Mouse (Mus musculus) neural tube, embryonic 11.5 days (tissue): ENCODE measurements at regions not wholly inside any gene's neighbourhood (a gene's known extent, or its start where the extent isn't known, plus 50 kb on each side); places are given as distances from the start of the nearest gene placed in this dataset.
"Not testable (repeated sequence)": the region's sequence is repeated elsewhere in the genome, so short reads cannot be mapped to it uniquely, and the experiment has no call there.

ENCODE experiments used
- ATAC-seq: fragments of 200-750 bp; cut with Nextera tagmentation; 2 replicates; pipeline ENCODE4 v1.8.0; 2017; ENCODE audit warnings: moderate number of reproducible peaks, mild to moderate bottlenecking, moderate TSS enrichment, moderate library complexity; ENCODE audit not compliant: insufficient read depth, low FRiP score, low TSS enrichment
- DNase-seq: peaks from one replicate; pipeline ENCODE4 v3.0.0-alpha.2; 2015; ENCODE audit warnings: low spot score
- H3K27ac ChIP-seq: fragments of 300-500 bp; sonication (generic); 2 replicates; pipeline ENCODE4 v1.5.1; 2014; ENCODE audit warnings: low read depth, mild to moderate bottlenecking, low read length
- H3K27me3 ChIP-seq: fragments of 300-500 bp; sonication (generic); 2 replicates; pipeline ENCODE4 v1.6.1; 2014; ENCODE audit warnings: mild to moderate bottlenecking, low read length, mixed read lengths; ENCODE audit not compliant: control insufficient read depth, insufficient read depth
- H3K36me3 ChIP-seq: fragments of 300-500 bp; sonication (generic); 2 replicates; pipeline ENCODE4 v1.6.1; 2014; ENCODE audit warnings: mild to moderate bottlenecking, low read length, moderate library complexity, mixed read lengths; ENCODE audit not compliant: control insufficient read depth, insufficient read depth
- H3K4me1 ChIP-seq: fragments of 300-500 bp; sonication (generic); 2 replicates; pipeline ENCODE4 v1.6.1; 2014; ENCODE audit warnings: low read length, mixed read lengths; ENCODE audit not compliant: control insufficient read depth, insufficient read depth
- H3K4me2 ChIP-seq: fragments of 300-500 bp; sonication (generic); 2 replicates; pipeline ENCODE4 v1.6.1; 2014; ENCODE audit warnings: low read depth, mild to moderate bottlenecking, moderate library complexity
- H3K4me3 ChIP-seq: fragments of 300-500 bp; sonication (generic); 2 replicates; pipeline ENCODE4 v1.5.1; 2014; ENCODE audit warnings: low read depth, low read length
- H3K9ac ChIP-seq: fragments of 300-500 bp; sonication (generic); 2 replicates; pipeline ENCODE4 v1.6.1; 2014; ENCODE audit warnings: mild to moderate bottlenecking, low read length
- H3K9me3 ChIP-seq: fragments of 300-500 bp; sonication (generic); 2 replicates; pipeline ENCODE4 v1.6.1; 2016; ENCODE audit warnings: low read length; ENCODE audit not compliant: control insufficient read depth
- WGBS: fragments of 180-500 bp; shearing (Covaris S2); extraction: QIAGEN DNeasy Blood & Tissue Kit; methylation state at CpG from one replicate; pipeline ENCODE4 v1.1.7; 2014; 5-methylcytosine and 5-hydroxymethylcytosine counted together

DNA sequence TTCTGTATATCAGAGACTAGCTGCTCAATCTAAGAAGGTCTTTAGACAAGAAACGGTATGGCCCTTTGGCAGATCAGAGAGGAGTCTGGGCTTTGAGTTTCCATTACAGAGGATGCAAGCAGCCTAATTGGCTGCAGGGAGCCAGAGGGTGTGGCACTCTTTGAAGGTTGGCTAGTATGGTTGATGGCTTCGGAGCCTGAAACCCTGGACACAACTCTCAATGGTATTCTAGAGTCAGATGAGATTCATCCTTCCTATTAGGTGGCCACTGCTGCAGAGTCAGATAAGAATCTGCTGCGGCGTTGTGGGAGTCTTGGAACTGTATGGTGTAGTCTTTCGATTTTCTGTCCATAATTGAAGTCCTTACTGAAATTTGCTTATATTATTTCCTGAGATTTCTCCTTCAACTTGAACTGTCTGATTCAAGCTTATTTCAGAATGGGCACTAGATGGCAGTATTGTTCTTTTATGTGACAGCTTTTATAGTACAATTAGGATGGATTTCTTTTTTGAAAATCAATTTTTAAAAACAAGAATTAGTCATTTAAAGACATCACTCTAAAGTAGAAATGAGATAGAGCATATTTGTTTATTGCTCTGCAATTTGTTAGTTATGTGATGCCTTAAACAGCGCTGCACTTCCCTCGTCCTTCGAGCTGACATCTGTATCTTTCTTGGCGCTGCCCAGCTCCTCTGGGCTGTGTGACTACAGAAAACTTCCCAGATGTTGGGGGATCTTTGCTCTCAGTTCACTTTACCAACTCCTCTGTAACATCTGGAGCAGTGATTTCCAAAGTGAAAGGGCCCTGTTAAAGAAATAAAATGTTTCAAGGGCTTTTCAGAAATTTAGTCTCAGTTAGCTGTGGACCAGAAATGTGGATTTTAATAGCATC is 151.0 kb upstream of the Ttc29 start:
- ATAC-seq (no peak), DNase-seq (no peak)
- Histone ChIP-seq H3K4me2 (no peak overlapping the region), H3K27me3 (no peaks in the 10 kb centered on the region), H3K9ac (no peak overlapping the region), H3K4me3 (no peak overlapping the region), H3K9me3 (no peaks in the 10 kb centered on the region), H3K27ac (no peak overlapping the region), H3K4me1 (no peaks in the 10 kb centered on the region), H3K36me3 (no peaks in the 10 kb centered on the region)
- 58% methylated on average over 9 of the region's 9 CpGs for WGBS

DNA sequence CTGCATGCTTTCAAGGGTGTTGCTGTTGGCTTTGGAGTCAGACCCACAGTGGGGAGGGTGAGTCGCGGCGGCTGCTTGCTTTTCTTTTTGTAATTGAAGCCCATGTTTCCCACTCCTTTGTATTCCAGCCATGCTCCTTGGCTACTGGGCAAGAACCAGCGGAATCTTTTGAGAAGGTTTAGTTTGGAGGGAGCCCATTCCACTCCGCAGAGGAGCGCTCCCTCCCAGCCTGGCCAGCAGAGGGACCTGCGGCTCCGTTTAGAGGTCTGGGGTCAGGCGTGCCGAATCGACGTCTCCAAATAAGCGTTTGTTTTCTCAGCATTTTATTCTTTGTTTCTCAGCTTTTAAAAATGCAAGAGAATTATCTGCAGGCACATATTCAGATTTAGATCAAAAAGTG is 149.6 kb upstream of the Ttc29 start:
- Histone ChIP-seq H3K9ac (no peak overlapping the region), H3K4me3 (no peak overlapping the region), H3K9me3 (no peaks in the 10 kb centered on the region), H3K4me1 (no peaks in the 10 kb centered on the region), H3K36me3 (no peaks in the 10 kb centered on the region), H3K4me2 (peak overlapping the region; percentile 38), H3K27ac (no peak overlapping the region), H3K27me3 (0 out of 2 replicates have a peak, but pooled peaks cover 2% of the 10 kb centered on the region)
- 2% methylated on average over 13 of the region's 13 CpGs for WGBS
- peak; percentile 61; the same call in 1 of the 2 replicates for ATAC-seq
- DNase-seq, result peak; percentile 73

DNA sequence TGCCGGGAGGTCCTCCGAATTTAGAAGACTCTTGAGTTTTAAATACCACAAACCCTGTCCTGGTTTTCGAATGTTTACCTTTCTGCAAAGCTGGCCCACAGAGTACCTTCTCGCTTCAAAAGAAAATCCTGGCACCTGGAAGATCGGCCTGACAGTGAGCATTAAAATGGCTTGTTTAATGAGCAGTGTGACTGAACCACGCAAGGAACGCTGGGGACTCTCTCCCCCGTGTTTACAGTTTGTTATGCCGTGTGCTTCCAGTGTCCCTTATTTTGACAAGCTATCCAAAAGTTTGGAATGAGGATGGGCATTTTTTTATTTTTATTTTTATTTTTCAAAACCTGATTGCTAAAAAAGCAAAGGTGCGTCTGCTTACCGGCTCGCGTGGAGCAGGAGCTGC is 148.9 kb upstream of the Ttc29 start:
- ATAC-seq, result no peak
- WGBS, result 44% methylated on average over 13 of the region's 13 CpGs
- H3K9ac ChIP-seq, result no peak overlapping the region

DNA sequence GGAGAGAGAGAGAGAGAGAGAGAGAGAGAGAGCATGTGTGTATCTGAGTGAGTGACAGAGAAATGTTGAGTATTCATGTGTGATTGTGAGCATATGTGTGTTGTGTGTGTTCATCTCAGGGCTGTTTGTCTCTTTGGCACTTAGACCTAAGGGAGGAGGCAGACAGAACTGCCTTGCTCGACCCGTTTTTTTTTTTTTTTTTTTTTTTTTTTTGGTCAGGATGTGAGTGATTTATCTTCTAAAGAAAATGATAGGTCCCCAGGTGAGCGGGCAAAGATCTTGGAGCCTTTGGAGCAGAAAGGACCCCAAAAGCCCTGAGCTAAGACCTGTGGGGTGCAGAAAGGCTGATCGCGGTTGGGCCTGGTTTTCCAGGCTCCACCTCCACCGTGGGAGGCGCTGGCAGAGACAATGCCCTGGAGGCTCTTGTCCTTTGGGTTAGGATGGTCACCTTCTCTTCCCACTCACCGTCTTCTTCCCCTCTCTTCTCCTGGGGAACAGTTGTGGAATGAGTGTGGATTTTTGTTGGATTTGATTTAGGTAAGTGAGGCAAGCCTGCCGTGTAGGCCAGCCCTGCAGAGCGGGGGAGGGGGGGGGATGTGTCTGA is 147.1 kb upstream of the Ttc29 start:
- WGBS, result 34% methylated on average over 10 of the region's 10 CpGs
- peak; percentile 32 for DNase-seq
- Histone ChIP-seq H3K9ac (no peak overlapping the region), H3K9me3 (no peaks in the 10 kb centered on the region), H3K36me3 (no peaks in the 10 kb centered on the region), H3K4me2 (no peak overlapping the region), H3K4me1 (no peaks in the 10 kb centered on the region), H3K4me3 (no peak overlapping the region), H3K27me3 (0 out of 2 replicates have a peak, but pooled peaks cover 2% of the 10 kb centered on the region), H3K27ac (no peak overlapping the region)
- ATAC-seq, result no peak

More for the DNA sequence above, 148.9 kb upstream of the Ttc29 start:
- 0 out of 2 replicates have a peak, but pooled peaks cover 2% of the 10 kb centered on the region for H3K27me3 ChIP-seq
- DNase-seq, result no peak
- H3K4me3 ChIP-seq, result no peak overlapping the region
- H3K9me3 ChIP-seq, result no peaks in the 10 kb centered on the region
- peak overlapping the region; percentile 38 for H3K4me2 ChIP-seq
- no peak overlapping the region for H3K27ac ChIP-seq
- no peaks in the 10 kb centered on the region for H3K36me3 ChIP-seq
- no peaks in the 10 kb centered on the region for H3K4me1 ChIP-seq

DNA sequence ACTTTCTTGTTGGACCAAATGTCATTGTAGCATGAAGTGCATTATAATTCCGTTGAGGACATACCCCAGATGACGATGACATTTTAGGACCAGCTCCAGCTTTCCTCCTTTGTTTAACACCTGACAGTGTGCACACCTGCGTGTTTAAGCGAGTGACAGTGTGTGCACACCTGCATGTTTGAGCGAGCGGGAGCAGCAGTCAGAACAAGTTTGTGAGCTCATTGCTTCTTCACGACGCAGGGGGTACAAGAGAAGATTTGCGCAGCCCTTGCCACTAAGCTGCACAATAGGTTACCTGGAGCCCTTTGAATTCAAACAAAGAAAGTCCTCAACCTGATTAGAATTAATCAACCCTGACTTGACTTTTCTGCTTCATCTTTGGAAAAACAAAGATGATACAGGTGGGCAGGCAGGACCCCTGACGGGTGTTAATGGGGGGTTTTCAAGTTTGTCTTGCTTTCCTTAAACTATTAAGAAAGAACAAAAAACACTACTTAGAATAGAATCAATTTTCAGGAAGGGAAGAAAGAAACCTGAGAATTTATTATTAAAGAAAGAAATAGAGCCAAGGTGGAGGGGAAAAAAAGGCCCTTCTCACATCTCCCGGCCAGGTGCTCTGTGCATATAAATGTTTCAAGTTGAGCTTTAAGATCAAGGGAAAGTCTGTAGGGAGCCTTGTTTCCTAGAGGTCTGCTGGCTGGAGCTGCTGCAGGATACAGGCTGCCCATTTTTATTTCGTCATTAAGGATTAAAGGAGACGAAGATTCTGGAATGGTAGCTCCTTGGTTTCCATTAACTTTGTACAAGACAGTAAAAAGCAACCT is 144.8 kb upstream of the Ttc29 start:
- Histone ChIP-seq H3K27me3 (0 out of 2 replicates have a peak, but pooled peaks cover 2% of the 10 kb centered on the region), H3K27ac (no peak overlapping the region), H3K4me1 (no peaks in the 10 kb centered on the region), H3K36me3 (no peaks in the 10 kb centered on the region), H3K9ac (no peak overlapping the region), H3K4me2 (no peak overlapping the region), H3K9me3 (no peaks in the 10 kb centered on the region), H3K4me3 (no peak overlapping the region)
- WGBS, result 24% methylated on average over 13 of the region's 13 CpGs
- ATAC-seq (no peak), DNase-seq (no peak)

DNA sequence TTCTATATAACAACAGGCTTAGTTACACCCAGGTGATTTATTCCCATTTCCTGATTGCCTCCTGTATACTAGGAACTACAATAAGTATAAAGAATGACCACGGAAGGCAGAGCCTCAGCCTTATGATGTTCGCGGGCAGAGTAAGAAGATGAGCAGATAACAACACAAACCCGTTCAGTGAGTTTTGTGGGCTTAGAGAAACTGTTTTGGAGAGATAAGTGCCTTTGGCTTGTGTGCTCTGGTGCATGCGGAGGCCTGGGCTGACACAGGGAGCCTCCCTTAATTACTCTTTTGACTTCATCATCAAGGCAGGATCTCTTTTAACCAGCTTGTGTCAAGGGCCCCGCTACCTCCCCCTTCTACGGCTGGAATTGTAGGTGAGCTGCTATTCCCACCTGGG is 139.3 kb upstream of the Ttc29 start:
- Histone ChIP-seq H3K4me1 (no peaks in the 10 kb centered on the region), H3K27me3 (no peaks in the 10 kb centered on the region), H3K4me3 (no peak overlapping the region), H3K4me2 (no peak overlapping the region), H3K36me3 (no peaks in the 10 kb centered on the region), H3K9me3 (no peaks in the 10 kb centered on the region), H3K27ac (no peak overlapping the region), H3K9ac (no peak overlapping the region)
- DNase-seq (no peak), ATAC-seq (no peak)
- 88% methylated on average over 7 of the region's 7 CpGs for WGBS

DNA sequence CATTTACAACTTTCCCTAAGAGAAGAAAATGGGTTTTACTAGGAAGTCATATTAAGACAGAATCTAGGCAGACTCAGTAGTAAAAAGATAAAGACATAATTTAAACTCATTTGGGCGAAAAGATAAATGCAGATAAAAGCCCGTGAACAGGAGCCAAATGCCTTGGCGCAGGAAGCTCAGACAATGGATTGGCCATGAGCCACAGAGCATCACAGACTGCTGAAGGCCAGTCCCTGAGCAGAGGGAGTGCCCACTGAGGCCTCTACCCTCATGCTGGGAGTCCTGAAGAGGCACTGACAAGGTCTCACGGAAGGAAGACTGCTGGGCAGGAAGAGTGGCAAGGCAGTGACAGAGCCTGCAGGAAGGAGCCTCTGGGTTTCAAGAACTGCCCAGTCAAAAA is 136.0 kb upstream of the Ttc29 start:
- H3K27ac ChIP-seq, result no peak overlapping the region
- H3K27me3 ChIP-seq, result no peaks in the 10 kb centered on the region
- ATAC-seq (no peak), DNase-seq (no peak)
- H3K4me3 ChIP-seq, result no peak overlapping the region
- H3K4me1 ChIP-seq, result no peaks in the 10 kb centered on the region
- 51% methylated on average over 4 of the region's 4 CpGs for WGBS
- no peak overlapping the region for H3K4me2 ChIP-seq
- no peak overlapping the region for H3K9ac ChIP-seq
- no peaks in the 10 kb centered on the region for H3K9me3 ChIP-seq
- H3K36me3 ChIP-seq, result no peaks in the 10 kb centered on the region

DNA sequence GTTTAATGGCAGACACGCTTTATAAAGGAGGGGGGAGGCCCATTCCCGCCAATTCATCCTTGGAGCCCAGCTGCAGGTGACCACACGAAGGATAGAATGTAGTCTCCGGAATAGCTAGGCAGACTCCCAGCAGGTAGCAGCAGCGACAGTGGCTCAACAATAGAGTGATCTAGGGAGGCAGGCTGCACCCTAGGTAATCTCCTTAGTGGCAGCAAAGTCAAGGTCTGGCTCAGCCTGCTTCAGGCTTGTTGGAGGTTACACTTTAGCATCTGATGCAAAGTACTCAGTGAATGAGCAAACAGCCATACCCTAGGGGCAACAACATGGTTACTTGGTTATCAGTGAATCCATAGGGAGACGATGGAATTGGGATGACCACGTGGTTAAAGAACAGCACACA is 131.7 kb upstream of the Ttc29 start:
- not testable (repeated sequence) for H3K27ac ChIP-seq, H3K27me3 ChIP-seq, ATAC-seq, H3K4me1 ChIP-seq, H3K9ac ChIP-seq, H3K9me3 ChIP-seq, DNase-seq, H3K4me2 ChIP-seq, H3K36me3 ChIP-seq, H3K4me3 ChIP-seq
- WGBS, result 52% methylated on average over 7 of the region's 7 CpGs
